Mouse (Mus musculus) limb, embryonic 12.5 days (tissue): ENCODE data around the gene Vmn1r3. TPM values are rescaled to one million over a fixed set of nuclear protein-coding genes. Genes with fewer than 3 reads are reported as not detected.
"Not testable (repeated sequence)": the region's sequence is repeated elsewhere in the genome, so short reads cannot be mapped to it uniquely, and the experiment has no call there.

Source experiments
- ATAC-seq: fragments of 200-750 bp; cut with Nextera tagmentation; 2 replicates; pipeline ENCODE4 v1.8.0; 2017; ENCODE audit warnings: low read depth, moderate TSS enrichment; ENCODE audit not compliant: insufficient number of reproducible peaks, insufficient read depth, low FRiP score, low TSS enrichment
- H3K27ac ChIP-seq: fragments of 300-500 bp; sonication (generic); 2 replicates; pipeline ENCODE4 v1.5.1; 2016; ENCODE audit warnings: mild to moderate bottlenecking, moderate library complexity
- H3K27me3 ChIP-seq: fragments of 300-500 bp; sonication (generic); 2 replicates; pipeline ENCODE4 v1.6.1; 2016; ENCODE audit warnings: mild to moderate bottlenecking, moderate library complexity
- H3K36me3 ChIP-seq: fragments of 300-500 bp; sonication (generic); 2 replicates; pipeline ENCODE4 v1.6.1; 2016; ENCODE audit warnings: mild to moderate bottlenecking, moderate library complexity
- H3K4me1 ChIP-seq: fragments of 300-500 bp; sonication (generic); replicated peaks from 2 replicates; pipeline ENCODE4 v1.6.1; 2016
- H3K4me2 ChIP-seq: fragments of 300-500 bp; sonication (generic); 2 replicates; pipeline ENCODE4 v1.6.1; 2016; ENCODE audit warnings: mild to moderate bottlenecking, moderate library complexity
- H3K4me3 ChIP-seq: fragments of 300-500 bp; sonication (generic); replicated peaks from 2 replicates; pipeline ENCODE4 v1.5.1; 2016; ENCODE audit warnings: mild to moderate bottlenecking
- H3K9ac ChIP-seq: fragments of 300-500 bp; sonication (generic); replicated peaks from 2 replicates; pipeline ENCODE4 v1.6.1; 2016; ENCODE audit warnings: mild to moderate bottlenecking, moderate library complexity
- H3K9me3 ChIP-seq: fragments of 300-500 bp; sonication (generic); 2 replicates; pipeline ENCODE4 v1.6.1; 2016; ENCODE audit warnings: mild to moderate bottlenecking, moderate library complexity
- WGBS: fragments of 180-500 bp; shearing (Covaris S2); methylation state at CpG from one replicate; pipeline ENCODE4 v1.1.7; 2016; 5-methylcytosine and 5-hydroxymethylcytosine counted together
- polyA plus RNA-seq: library from polyadenylated mRNA; unstranded; fragments of >200 nt; fragmentation: Nextera tagmentation; extraction: Ambion mirVana; gene quantifications from 2 replicates; pipeline ENCODE4 v1.2.1, GENCODE M21; 2016

The Vmn1r3 gene
- polyA plus RNA-seq, 1 experiment from 2014 or later: not detected

GRCm38 (mm10) chr4:3213349-3213748, 28.2 kb upstream of the Vmn1r3 start:
- H3K4me2 ChIP-seq, H3K27me3 ChIP-seq, ATAC-seq, H3K4me1 ChIP-seq, H3K36me3 ChIP-seq, H3K9me3 ChIP-seq, H3K27ac ChIP-seq, H3K4me3 ChIP-seq, H3K9ac ChIP-seq: not testable (repeated sequence)
- whole genome bisulfite sequencing: 66% methylated on average over 4 of the region's 4 CpGs

GRCm38 (mm10) chr4:3209643-3210217, 24.6 kb upstream of the Vmn1r3 start:
- not testable (repeated sequence) for ATAC-seq, H3K27ac ChIP-seq, H3K9ac ChIP-seq, H3K4me2 ChIP-seq, H3K4me1 ChIP-seq, H3K36me3 ChIP-seq, H3K9me3 ChIP-seq, H3K4me3 ChIP-seq, H3K27me3 ChIP-seq
- 56% methylated on average over 1 of the region's 1 CpGs for WGBS

- not testable (repeated sequence) for H3K4me3 ChIP-seq, H3K4me1 ChIP-seq, ATAC-seq, H3K27ac ChIP-seq, H3K4me2 ChIP-seq, H3K27me3 ChIP-seq, H3K9ac ChIP-seq, H3K36me3 ChIP-seq
- peaks cover 59% of the 10 kb centered on the region for H3K9me3 ChIP-seq
- 87% methylated on average over 10 of the region's 10 CpGs for WGBS
Observed at GRCm38 (mm10) chr4:3176746-3177490, 8.2 kb downstream of the Vmn1r3 start.

GRCm38 (mm10) chr4:3176195-3176594, 9.0 kb downstream of the Vmn1r3 start:
- WGBS: 90% methylated on average over 6 of the region's 6 CpGs
- H3K36me3 ChIP-seq, H3K27me3 ChIP-seq, H3K9ac ChIP-seq, ATAC-seq, H3K4me1 ChIP-seq, H3K27ac ChIP-seq, H3K4me3 ChIP-seq, H3K4me2 ChIP-seq: not testable (repeated sequence)
- H3K9me3 ChIP-seq: peaks cover 56% of the 10 kb centered on the region

GRCm38 (mm10) chr4:3175756-3176155, 9.4 kb downstream of the Vmn1r3 start:
- 75% methylated on average over 7 of the region's 8 CpGs for WGBS

GRCm38 (mm10) chr4:3174586-3174985, 10.6 kb downstream of the Vmn1r3 start:
- not testable (repeated sequence) for H3K27ac ChIP-seq, H3K36me3 ChIP-seq, H3K4me2 ChIP-seq, H3K4me1 ChIP-seq, H3K4me3 ChIP-seq, ATAC-seq, H3K9ac ChIP-seq, H3K27me3 ChIP-seq
- WGBS: 78% methylated on average over 4 of the region's 4 CpGs
- peaks cover 40% of the 10 kb centered on the region for H3K9me3 ChIP-seq

More at GRCm38 (mm10) chr4:3175756-3176155, 9.4 kb downstream of the Vmn1r3 start:
- not testable (repeated sequence) for H3K4me1 ChIP-seq, H3K9ac ChIP-seq, H3K36me3 ChIP-seq, H3K27me3 ChIP-seq, H3K27ac ChIP-seq, H3K4me3 ChIP-seq, ATAC-seq, H3K4me2 ChIP-seq
- peaks cover 51% of the 10 kb centered on the region for H3K9me3 ChIP-seq

- H3K27me3 ChIP-seq, H3K4me3 ChIP-seq, H3K36me3 ChIP-seq, H3K9ac ChIP-seq, H3K4me2 ChIP-seq, H3K4me1 ChIP-seq, ATAC-seq, H3K27ac ChIP-seq: not testable (repeated sequence)
- peaks cover 21% of the 10 kb centered on the region for H3K9me3 ChIP-seq
- no CpG with 5 or more reads among the region's 1 CpGs for WGBS
Observed at GRCm38 (mm10) chr4:3167020-3167419, 18.1 kb downstream of the Vmn1r3 start, which contains the start of gene Vmn1r2. TSS of gene Vmn1r2 (plus strand) at chr4:3167320.

GRCm38 (mm10) chr4:3165046-3165445, 20.1 kb downstream of the Vmn1r3 start:
- ATAC-seq: no peak
- H3K4me1 ChIP-seq: no peaks in the 10 kb centered on the region
- H3K4me3 ChIP-seq: no peak overlapping the region
- WGBS: 87% methylated on average over 4 of the region's 4 CpGs
- no peak overlapping the region for H3K9ac ChIP-seq
- no peaks in the 10 kb centered on the region for H3K36me3 ChIP-seq
- no peak overlapping the region for H3K4me2 ChIP-seq
- H3K9me3 ChIP-seq: peaks cover 21% of the 10 kb centered on the region
- no peaks in the 10 kb centered on the region for H3K27me3 ChIP-seq
- no peak overlapping the region for H3K27ac ChIP-seq

- not testable (repeated sequence) for ATAC-seq, H3K4me1 ChIP-seq, H3K9ac ChIP-seq, H3K4me2 ChIP-seq, H3K27me3 ChIP-seq, H3K27ac ChIP-seq, H3K36me3 ChIP-seq, H3K4me3 ChIP-seq
- peaks cover 21% of the 10 kb centered on the region for H3K9me3 ChIP-seq
Observed at GRCm38 (mm10) chr4:3164429-3164828, 20.7 kb downstream of the Vmn1r3 start.

GRCm38 (mm10) chr4:3153320-3153719, 31.8 kb downstream of the Vmn1r3 start:
- ATAC-seq, H3K36me3 ChIP-seq, H3K4me2 ChIP-seq, H3K27me3 ChIP-seq, H3K4me3 ChIP-seq, H3K27ac ChIP-seq, H3K9ac ChIP-seq, H3K9me3 ChIP-seq, H3K4me1 ChIP-seq: not testable (repeated sequence)
- WGBS: 73% methylated on average over 2 of the region's 2 CpGs

- not testable (repeated sequence) for H3K27ac ChIP-seq, H3K4me2 ChIP-seq, ATAC-seq, H3K4me3 ChIP-seq, H3K36me3 ChIP-seq, H3K9ac ChIP-seq, H3K4me1 ChIP-seq, H3K27me3 ChIP-seq, H3K9me3 ChIP-seq
- 20% methylated on average over 1 of the region's 3 CpGs for WGBS
Observed at GRCm38 (mm10) chr4:3147926-3148325, 37.2 kb downstream of the Vmn1r3 start.
